Mouse (Mus musculus) thymus, postnatal 25 days (tissue): ENCODE measurements at regions not wholly inside any gene's neighbourhood (a gene's known extent, or its start where the extent isn't known, plus 50 kb on each side); places are given as distances from the start of the nearest gene placed in this dataset.

Experiments
- DNase-seq: peaks from one replicate; pipeline ENCODE4 v3.0.0; 2022

GRCm38 (mm10) chr7:67895166-67895565, 57.5 kb upstream of the Igf1r start:
- no peak for DNase-seq

- DNase-seq, result no peak
These were observed 59.7 kb upstream of the Igf1r start for GRCm38 (mm10) chr7:67892917-67893316.

GRCm38 (mm10) chr7:67883040-67883439, 69.6 kb upstream of the Igf1r start:
- no peak for DNase-seq

GRCm38 (mm10) chr7:67882606-67883005, 70.0 kb upstream of the Igf1r start:
- no peak for DNase-seq

- DNase-seq, result no peak
These were observed 74.4 kb upstream of the Igf1r start for GRCm38 (mm10) chr7:67878226-67878625.

GRCm38 (mm10) chr7:67877587-67877986, 75.0 kb upstream of the Igf1r start:
- DNase-seq, result no peak

GRCm38 (mm10) chr7:67854080-67855022, 94.8 kb upstream of the Synm start:
- DNase-seq, result peak; percentile 16

GRCm38 (mm10) chr7:67852859-67853258, 93.3 kb upstream of the Synm start:
- DNase-seq, result no peak

GRCm38 (mm10) chr7:67849509-67849862, 89.9 kb upstream of the Synm start:
- DNase-seq, result no peak

- no peak for DNase-seq
These were observed 89.3 kb upstream of the Synm start for GRCm38 (mm10) chr7:67848589-67849508.

GRCm38 (mm10) chr7:67846796-67847195, 87.3 kb upstream of the Synm start:
- DNase-seq, result no peak

- no peak for DNase-seq
These were observed 77.4 kb upstream of the Synm start for GRCm38 (mm10) chr7:67836984-67837383.

- DNase-seq, result no peak
These were observed 76.8 kb upstream of the Synm start for GRCm38 (mm10) chr7:67836117-67836949.

- DNase-seq, result no peak
These were observed 72.2 kb upstream of the Synm start for GRCm38 (mm10) chr7:67831738-67832137.

- no peak for DNase-seq
These were observed 67.8 kb upstream of the Synm start for GRCm38 (mm10) chr7:67827386-67827785.

- DNase-seq, result no peak
These were observed 67.4 kb upstream of the Synm start for GRCm38 (mm10) chr7:67826936-67827335.

- DNase-seq, result no peak
These were observed 66.8 kb upstream of the Synm start for GRCm38 (mm10) chr7:67826368-67826767.

GRCm38 (mm10) chr7:67825636-67826280, 66.2 kb upstream of the Synm start:
- DNase-seq, result no peak

GRCm38 (mm10) chr7:67823943-67824645, 64.6 kb upstream of the Synm start:
- no peak for DNase-seq

GRCm38 (mm10) chr7:67819551-67819950, 60.0 kb upstream of the Synm start:
- DNase-seq, result no peak

GRCm38 (mm10) chr7:67817556-67817955, 58.0 kb upstream of the Synm start:
- DNase-seq, result no peak

- DNase-seq, result no peak
These were observed 55.3 kb upstream of the Synm start for GRCm38 (mm10) chr7:67814861-67815260.
